Mouse (Mus musculus) embryonic stem cell, embryonic (primary cell): Measurements from ENCODE around the gene Nbea.

Experiments
- CTCF ChIA-PET, 4 experiments: fragments of 300-600 bp in 2 of 4; fragments of 350-600 bp in 2 of 4; sonication (Branson Sonifier 250); formaldehyde crosslinking; loops; one replicate each; lab custom pipeline; 2022; ENCODE audit warnings: inconsistent platforms in 2 of 4; lab: Charles Lee
- POLR2A ChIA-PET, 4 experiments: fragments of 300-600 bp in 2 of 4; fragments of 350-600 bp in 2 of 4; sonication (Branson Sonifier 250); formaldehyde crosslinking; loops; one replicate each; lab custom pipeline; 2022; ENCODE audit warnings: antibody characterized with exemption in 4 of 4, inconsistent platforms in 1 of 4; lab: Charles Lee

Gene Nbea

DNA sequence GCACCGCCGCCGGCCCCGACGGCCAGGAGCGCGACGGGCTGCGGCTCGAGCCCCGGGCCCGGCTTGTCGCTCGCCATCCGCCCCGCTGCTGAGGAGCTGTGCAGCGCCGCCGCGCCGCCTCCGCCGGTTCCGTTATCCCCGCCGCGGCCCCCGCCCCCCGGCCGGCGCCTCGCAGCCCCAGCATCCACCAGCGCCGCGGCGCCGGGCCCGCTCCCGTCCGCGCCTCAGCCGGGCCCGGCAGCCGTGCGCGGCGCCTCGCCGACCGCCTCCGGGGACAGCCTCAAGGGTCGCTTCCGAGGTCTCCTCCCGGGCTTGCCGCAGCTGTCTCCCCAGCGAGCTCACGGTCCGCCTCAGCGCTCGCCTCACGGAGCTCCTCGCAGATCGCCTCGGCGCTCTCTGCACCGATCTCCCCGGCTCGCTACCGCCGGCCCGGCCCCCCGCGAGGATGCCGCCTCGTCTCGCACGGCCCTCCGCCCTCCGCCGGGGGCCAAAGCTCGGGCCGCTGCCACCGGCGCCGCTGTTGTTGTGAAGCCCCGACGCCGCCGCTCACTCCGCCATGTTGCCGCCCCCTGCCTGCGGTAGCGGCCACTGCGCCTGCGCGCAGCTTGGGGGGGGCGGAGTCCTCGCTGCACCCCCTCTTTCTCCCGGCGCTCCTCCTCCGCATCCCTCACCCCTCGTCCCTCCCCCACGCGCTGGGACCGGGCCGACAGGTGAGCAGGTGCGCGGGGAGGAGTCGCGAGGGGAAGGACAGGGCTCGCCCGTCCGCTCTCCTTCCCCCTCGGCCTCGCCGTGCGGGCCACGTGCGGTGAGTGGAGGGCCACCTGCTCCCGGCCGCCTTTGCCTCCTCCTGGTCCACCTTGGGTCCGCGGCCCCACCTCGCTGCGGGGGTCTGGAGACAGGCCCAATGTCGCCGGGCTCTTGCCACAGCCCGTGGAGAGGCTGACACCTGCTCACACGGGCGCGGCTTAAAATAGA lies at the start of gene Nbea:
TSS of gene Nbea (minus strand) at position 543 of the 975 bp plus-strand sequence.
- ChIA-PET CTCF (interaction anchor here in 2 of 4 experiments (0.5 kb wide), 2 partner anchors 179 to 805 kb away, joined by 4 to 11 read pairs; no protein-coding TSS in a partner anchor), POLR2A (interaction anchor here in 2 of 4 experiments (0.6 kb wide), 2 partner anchors 181 to 1385 kb away, joined by 3 read pairs; no protein-coding TSS in a partner anchor)

DNA sequence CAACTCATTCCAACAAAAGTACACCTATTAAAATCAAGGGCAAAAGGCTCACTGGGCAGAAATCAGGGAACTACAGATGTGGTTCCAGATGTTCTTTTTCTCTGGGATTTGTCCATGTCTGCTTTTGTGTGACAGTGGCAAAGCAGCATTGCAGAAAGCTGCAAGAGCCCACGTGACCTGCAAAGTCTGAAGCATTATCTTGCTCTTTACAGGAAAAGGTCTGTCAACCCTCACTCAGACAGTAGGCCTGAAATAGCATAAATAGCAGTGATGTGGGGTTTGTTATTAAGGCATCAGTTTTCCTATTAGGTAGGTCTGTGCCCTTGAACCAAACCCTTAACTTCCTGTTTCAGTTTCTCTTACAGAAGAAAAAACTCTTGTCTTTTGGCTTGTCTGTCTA lies 45.8 kb upstream of the Nbea start:
- ChIA-PET CTCF (no interaction called here), POLR2A (no interaction called here)

DNA sequence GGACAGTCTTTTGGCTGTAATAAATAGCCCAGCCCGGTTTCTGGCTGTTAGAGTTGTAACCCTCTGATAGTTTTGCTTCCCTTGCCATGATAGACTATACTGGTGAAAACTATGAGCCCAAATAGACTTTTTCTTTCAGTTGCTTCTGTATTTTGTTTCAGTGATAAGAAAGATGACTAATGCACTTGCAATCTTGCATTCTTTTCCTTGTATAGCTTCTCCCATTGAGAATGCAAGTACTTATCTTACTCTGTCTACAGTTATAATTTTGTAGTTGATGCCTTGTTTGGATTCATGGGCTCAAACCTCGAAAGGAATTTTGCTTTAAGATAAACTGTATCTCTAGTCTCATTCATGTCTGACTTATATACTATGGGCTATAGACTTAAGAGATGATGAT lies 32.5 kb upstream of the Nbea start:
- POLR2A ChIA-PET: no interaction called here

DNA sequence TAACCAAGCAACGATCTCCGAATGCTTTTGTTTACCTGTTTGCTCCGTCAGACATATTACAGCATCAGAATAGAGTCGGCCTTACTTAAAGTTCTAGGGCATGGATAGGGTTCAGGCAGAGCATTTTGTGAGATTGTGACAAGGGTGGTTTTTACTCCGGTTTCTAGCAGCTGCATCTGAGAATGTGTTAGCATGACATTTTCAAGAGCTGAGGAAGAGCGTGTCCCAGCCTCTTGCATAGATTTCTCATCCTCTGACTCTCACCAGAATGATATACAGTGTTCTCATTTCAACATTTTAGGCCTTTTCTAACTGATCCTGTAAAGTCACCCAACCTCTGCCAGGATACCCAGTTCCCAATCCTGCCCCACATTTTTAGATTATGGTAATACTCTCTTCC lies 20.5 kb upstream of the Nbea start:
- POLR2A ChIA-PET: no interaction called here
- CTCF ChIA-PET: interaction anchor here in 1 of 4 experiments (0.6 kb wide), 1 partner anchor 1074 kb away, joined by 3 read pairs; no protein-coding TSS in a partner anchor

More for the DNA sequence above, 32.5 kb upstream of the Nbea start:
- CTCF ChIA-PET: no interaction called here

DNA sequence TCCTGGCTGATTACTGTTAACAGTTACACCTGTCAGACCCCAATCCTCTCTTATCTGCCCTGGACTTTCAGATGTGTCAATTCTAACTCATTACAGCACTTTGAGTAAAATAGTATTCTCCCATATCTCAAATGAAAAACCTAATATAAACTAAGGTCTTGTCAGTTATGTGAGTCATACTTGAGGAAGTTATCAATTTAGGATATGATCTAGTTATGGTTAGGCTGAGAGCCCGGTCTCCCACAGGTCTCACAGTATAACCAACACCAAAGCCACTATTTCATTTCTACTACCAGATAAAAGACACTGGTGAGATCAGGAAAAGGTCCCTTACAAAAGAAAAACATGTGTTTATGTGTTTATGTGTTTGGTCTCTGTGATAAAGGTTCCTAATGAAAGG lies 4.7 kb upstream of the Nbea start:
- POLR2A ChIA-PET: no interaction called here
- CTCF ChIA-PET: no interaction called here

DNA sequence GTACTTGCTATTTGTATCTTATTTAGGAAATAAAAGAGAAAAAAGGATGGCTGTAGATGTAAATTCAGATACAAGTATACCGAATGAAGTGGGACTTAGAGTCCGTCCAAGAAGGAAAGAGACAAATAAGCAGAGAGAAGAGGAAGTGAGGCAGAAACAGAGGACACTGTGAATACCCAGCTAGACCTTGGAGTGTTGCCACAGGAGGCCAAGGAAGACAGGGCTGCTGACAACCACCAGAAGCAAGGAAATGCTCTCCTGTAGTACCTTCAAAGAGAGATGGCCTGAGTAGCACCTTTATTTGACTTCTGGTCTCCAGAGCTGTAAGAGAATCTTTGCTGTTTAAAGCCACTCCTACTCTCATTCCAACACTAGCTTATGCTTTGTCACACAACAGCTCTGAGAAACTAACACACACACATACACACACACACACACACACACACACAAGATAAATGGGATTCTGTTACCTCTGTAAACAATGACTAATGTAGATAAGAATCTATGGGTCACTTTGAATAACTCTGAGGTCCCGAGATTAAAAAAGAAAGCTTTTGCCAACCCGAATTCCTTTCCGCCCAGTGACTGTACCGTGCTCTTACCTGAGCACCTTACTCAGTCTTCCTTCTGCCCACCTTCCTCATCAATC lies 3.8 kb upstream of the Nbea start:
- ChIA-PET CTCF (interaction anchor here in 1 of 4 experiments (0.5 kb wide), 1 partner anchor 348 kb away, joined by 4 read pairs; no protein-coding TSS in a partner anchor), POLR2A (no interaction called here)

DNA sequence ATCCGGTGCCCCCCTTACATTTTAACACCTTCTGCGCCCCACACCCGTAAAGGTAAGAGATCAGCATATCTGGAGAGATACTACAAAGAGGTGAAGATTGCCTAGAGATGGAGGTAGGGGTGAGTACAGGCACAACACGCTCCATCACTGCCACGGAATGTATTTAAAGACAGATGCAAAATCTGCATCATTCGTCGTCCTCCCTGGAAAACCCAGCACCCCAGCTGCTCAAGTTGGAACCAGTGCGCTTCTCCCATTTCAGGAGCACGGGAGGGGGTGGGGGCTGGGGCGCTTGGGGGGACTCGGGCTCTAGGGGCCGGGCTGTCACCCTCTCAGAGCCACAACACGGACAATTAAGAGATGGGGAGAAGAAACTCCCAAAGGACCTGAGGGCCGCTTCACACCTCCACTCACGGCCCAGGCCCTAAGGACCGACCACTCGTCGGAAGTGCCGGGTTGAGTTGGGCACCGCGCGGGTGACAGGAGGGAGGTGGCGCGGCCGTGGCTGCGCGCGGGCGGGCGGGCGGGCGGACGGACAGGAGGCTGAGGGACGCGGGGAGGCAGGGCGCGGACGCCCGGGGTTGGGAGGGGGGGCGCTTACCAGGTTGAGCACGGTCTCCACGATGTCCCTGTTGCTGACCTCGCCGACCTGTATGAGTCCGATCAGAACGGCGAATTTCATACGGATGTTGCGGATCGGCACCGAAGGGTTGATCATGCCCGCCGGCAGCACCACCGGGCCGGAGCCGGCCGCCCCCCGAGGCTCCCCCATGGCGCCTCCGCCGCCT lies 936 bp downstream of the Nbea start:
- CTCF ChIA-PET: no interaction called here
- POLR2A ChIA-PET: interaction anchor here in 2 of 4 experiments (0.6 kb wide), 2 partner anchors 182 to 1386 kb away, joined by 3 read pairs; no protein-coding TSS in a partner anchor

DNA sequence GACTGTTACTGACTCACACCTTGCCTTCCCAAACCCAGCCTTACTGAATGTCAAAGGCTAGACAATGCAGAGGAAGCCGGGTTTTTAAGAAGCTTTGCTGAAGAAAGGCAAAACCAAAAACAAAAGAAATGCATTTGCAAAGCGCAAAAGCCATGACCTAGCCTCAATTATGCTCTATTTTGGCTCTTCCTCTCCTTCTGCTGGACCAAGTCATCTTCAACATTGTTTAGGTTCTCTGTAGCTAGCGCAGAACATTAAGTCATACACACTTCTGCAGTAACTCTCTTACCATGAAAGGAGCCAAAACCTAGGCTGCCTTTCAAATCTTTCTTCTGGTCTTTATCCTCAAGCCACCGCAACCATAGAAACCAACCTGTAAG lies 1.5 kb downstream of the Nbea start:
- POLR2A ChIA-PET: no interaction called here
- CTCF ChIA-PET: no interaction called here

DNA sequence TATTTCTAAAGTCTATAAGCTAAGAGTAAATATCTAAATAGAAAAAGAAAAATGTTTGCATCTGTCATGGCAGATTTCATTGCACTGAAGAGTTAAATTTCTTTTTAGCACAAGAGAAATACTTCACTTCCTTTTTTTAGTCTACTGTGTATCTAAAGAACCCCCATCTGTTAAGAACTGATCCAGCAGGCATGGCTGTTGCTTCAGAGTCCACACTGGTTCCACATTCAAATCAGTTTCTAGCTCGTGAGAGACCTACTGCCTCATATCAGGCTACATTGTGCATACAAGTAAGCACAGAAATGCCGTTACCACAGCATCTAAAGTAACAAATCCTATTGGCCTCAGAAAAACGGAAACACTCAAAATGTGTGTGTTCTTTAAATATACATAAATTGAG lies 2.5 kb downstream of the Nbea start:
- ChIA-PET POLR2A (no interaction called here), CTCF (no interaction called here)

DNA sequence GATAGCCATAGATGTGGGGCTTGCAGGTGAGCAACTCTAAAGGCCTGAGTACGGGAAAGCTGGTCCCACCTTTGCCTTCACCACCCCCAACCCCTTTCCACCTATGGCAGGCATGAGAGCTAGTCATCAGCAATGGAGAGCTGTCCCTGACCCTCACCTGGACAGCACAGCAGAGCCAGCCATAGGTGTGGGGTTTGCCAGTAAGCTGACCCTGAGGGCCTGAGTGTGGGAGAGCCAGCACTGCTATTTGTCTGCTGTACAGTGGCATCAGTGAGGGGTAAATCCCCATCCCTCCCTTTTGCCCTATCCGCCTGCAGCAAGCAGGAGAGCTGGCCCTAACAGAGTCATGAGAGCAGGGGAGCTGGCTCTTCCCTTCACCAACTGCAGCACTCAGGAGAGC lies 25.6 kb downstream of the Nbea start:
- ChIA-PET POLR2A (no interaction called here), CTCF (no interaction called here)

DNA sequence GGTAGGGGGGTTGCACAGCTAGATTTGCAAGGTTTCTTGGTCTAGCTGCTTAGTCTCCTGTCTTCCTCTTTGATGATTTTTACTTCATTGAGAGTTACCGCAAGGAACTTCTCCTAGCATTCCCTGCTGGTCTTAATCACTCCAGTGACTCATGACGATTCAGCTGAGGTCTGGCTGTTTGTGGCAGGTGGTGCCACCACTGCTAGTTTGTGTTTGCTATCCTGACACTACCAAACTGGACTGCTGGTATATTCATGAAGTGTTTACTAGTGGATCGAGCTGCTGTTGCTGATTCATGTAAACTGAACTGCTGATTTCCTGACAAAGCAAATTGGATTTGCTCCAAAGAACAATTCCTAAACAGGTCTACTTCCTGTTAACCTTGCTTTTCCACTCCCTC lies 56.8 kb downstream of the Nbea start:
- POLR2A ChIA-PET: no interaction called here
- CTCF ChIA-PET: no interaction called here

DNA sequence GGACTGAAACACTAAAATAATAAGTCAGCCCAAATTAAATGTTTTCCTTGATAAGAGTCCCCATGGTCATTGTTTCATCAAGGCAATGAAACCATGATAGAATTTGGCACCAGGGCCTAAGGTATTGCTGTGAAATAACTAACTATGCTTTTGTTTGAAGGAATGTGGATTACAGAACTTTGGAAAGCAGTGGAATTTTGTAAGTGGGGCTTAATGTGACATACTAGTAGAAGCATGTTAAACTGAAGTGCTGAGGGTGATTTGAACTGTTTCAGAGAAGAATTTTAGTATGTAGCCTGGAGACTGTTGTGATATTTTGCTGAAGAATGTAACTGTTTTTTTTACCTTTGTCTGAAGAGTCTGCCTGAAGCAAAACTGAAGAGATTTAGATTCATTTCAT lies 66.9 kb downstream of the Nbea start:
- ChIA-PET CTCF (no interaction called here), POLR2A (no interaction called here)

DNA sequence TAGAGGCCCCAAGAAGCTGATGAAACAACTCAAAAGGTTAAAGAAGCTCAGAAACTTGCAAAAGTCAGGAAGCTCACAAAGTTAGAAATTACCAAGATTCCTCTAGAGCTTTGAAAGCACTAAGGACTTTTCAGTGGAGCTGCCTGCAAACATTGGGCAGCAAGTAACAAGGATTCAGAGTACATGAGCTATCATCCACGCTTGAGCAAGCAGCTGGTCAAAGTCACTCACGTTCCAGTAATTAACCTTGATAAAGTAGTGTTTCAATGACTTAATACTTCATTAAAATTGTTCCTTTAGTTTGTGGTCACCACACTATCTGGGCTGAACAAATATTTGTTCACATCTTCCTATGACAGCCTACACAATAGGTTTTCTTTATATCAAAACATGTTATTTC lies 75.4 kb downstream of the Nbea start:
- CTCF ChIA-PET: no interaction called here
- POLR2A ChIA-PET: no interaction called here

DNA sequence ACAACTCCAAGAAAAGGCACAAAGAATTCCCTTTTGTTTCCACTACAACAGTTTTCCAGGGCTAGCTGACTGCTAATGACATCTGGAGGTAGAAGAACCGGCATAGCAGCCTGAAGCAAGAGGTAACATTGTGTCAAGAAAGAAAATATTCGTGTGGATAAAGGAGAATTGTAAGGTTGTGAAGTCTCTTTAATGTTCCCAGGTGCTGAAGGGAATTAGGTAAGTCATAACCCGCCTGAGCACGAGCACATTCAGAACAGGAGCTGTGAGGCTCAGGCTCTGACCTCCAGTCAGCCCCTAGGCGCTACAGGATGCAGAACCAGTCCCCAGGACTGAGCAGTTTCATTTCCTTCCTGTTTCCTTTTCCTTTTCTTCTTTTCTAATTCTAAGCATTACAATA lies 86.4 kb downstream of the Nbea start:
- ChIA-PET CTCF (interaction anchor here in 1 of 4 experiments (0.6 kb wide), 1 partner anchor 491 kb away, joined by 3 read pairs; no protein-coding TSS in a partner anchor), POLR2A (no interaction called here)

DNA sequence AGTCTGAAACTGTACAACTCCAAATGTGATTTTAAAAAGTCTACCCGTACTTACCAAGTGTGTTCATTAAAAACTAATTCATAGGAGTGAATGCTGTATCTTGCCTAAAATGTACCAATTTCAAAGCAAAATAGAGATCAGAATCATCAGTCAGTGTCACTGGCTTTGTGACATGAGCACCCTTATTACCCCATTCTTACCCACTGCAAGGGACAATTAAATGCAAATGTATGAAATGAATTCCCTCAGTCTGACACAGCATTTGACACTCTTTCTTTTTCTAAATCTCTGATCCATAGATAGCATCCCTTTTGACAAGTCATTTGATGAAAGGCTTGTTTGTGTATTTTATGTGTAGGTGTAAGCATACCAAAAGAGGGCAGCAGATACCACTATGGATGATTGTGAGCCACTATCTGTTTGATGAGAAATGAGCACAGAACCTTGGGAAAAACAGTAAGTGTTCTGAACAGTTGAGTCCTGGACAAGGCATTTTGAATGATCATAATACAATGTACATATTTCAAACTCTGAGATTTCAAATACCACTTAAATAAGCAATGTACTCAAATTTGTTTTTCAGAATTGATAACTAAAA lies 104.4 kb downstream of the Nbea start:
- CTCF ChIA-PET: no interaction called here
- POLR2A ChIA-PET: no interaction called here

DNA sequence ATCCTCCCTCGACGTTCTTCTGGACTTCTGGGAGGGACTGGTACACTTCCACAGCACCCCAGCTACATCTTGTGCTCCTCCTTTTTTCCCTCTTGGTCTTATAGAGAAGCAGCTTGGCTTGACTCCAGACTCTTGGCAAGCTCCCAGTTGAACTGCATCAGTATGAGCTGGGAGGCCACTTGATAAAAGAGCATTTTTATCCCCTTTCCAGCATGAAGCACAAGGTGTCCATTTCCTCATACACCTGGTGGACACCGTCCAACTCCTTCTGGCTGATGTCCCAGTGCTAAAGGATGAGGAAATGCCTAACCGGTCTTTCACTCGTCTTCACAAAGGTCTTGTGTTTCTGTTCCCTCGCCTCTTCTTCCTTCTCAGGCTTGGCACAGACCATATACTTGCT lies 115.7 kb downstream of the Nbea start:
- CTCF ChIA-PET: no interaction called here

DNA sequence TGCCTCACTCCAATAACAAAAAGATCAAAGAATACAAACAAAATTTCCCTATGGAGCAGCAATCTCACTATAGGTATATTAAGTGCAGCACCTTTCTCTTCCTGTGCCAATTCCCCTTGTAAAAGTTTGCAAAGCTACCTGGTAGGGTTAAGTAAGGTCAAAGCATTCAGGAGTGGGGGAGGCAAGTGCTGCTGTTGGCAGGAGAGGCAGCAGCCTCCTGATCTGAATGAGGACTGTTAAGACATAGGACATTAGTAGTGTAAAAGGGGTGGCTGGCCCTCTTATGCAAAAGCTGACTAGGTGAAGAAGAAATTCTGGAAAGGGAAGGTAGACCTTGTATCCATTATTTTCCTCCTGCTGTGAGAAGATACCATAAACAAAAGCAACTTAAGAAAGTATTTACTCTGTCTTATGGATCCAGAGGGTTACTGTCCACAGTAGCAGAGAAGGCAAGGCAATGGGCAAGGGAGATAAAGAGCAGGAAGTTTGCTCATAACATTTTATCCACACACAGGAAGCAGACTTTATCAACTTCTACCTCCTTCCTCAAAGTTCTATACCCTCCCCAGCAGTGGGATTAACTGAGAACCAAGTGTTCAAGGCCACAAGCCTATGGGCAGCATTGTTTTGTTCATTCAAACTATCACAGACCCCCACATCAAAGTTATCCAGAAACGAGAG lies 117.0 kb downstream of the Nbea start:
- POLR2A ChIA-PET: no interaction called here
- CTCF ChIA-PET: no interaction called here

More for the DNA sequence above, 115.7 kb downstream of the Nbea start:
- POLR2A ChIA-PET: no interaction called here

DNA sequence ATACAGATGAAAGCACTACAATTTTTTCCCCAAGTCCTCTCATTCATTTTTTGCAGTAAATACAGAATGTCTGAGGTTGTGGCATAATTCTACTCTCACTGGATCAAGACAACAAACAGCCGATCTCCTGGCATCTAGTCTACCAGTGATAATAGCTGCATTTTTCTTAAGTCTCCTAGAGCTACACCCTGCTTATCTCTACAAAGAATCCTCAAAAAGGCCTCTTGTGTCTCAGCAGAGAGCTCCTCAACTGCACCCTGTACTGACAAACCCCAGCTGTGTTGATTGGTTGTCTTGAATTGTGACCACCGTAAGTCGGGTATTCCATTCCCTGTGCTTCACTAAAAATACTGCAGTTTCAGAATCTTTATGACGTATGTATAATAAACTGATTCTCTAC lies 118.3 kb downstream of the Nbea start:
- CTCF ChIA-PET: no interaction called here

More for the DNA sequence above, 118.3 kb downstream of the Nbea start:
- POLR2A ChIA-PET: no interaction called here
